Mouse (Mus musculus): ENCODE data around the gene Gm6169. TPM values are rescaled to one million over a fixed set of nuclear protein-coding genes. Genes with fewer than 3 reads are reported as not detected.

Gm6169 gene
- total RNA-seq (2023; ENCODE audit: inconsistent age), result 21.9 to 38.5 TPM (median 34.1 TPM) in 4 replicates

GRCm38 (mm10) chr13:97099187-97099852 is at the start of gene Gm6169:
Gene Gm6169, minus strand, starts transcription at chr13:97099237.

GRCm38 (mm10) chr13:97137466-97138400 is 38.7 kb upstream of the Gm6169 start, which contains the start of the genes Gfm2 and Nsa2:
Gene Gfm2, plus strand, starts transcription at chr13:97137937.
Gene Nsa2, minus strand, starts transcription at chr13:97137937.

GRCm38 (mm10) chr13:97066649-97067550 is 32.1 kb downstream of the Gm6169 start, which contains the start of gene Fam169a:
Gene Fam169a, plus strand, starts transcription at chr13:97067286.

Other genes with a start within 250 kb of the Gm6169 start
- not detected in 4 replicates for gene Gcnt4, start 174.5 kb downstream of the Gm6169 start, total RNA-seq (2023; ENCODE audit: inconsistent age)
- not detected in 4 replicates for gene 1700029F12Rik, start 64.9 kb downstream of the Gm6169 start, total RNA-seq (2023; ENCODE audit: inconsistent age)
- gene Fam169a, start 32.0 kb downstream of the Gm6169 start, total RNA-seq (2023; ENCODE audit: inconsistent age), result not detected in 4 replicates
- 32.0 to 42.2 TPM (median 37.3 TPM) in 4 replicates for gene Gfm2, start 38.7 kb upstream of the Gm6169 start, total RNA-seq (2023; ENCODE audit: inconsistent age)
- 121 to 138 TPM (median 123 TPM) in 4 replicates for gene Nsa2, start 38.7 kb upstream of the Gm6169 start, total RNA-seq (2023; ENCODE audit: inconsistent age)
- gene Hexb, start 99.1 kb upstream of the Gm6169 start, total RNA-seq (2023; ENCODE audit: inconsistent age), result 43.9 to 51.9 TPM (median 48.8 TPM) in 4 replicates
- 2.1 to 3.3 TPM (median 3.1 TPM) in 4 replicates for gene Enc1, start 141.9 kb upstream of the Gm6169 start, total RNA-seq (2023; ENCODE audit: inconsistent age)